Mouse (Mus musculus): ENCODE results near the gene Rnasek. TPM values are rescaled to one million over a fixed set of nuclear protein-coding genes. Genes with fewer than 3 reads are reported as not detected.

Rnasek gene
- polyA plus RNA-seq, 1 experiment from 2014 or later: 443 TPM

MicroRNAs within 50 kb of the gene (microRNA counts, 519-probe panel; counts per million panel counts)
- microRNA mmu-miR-195: not detected
- microRNA mmu-miR-497: 2,040 counts per million, percentile 31 among the panel's probes with 10 or more counts

Small RNA genes lying within 50 kb of the gene (microRNA-seq; reads per million reads assigned to microRNA genes)
- gene Mir195a (427 reads per million, percentile 68 among the genes with 10 or more reads in this experiment), gene Mir497 (not detected), gene Mir497b (not detected)

Other genes starting within 250 kb of the Rnasek start
- gene Gabarap, start 248.7 kb downstream of the Rnasek start, polyA plus RNA-seq (2015; fragmentation: Nextera tagmentation; extraction: Ambion mirVana): 576 and 581 TPM in 2 replicates
- 54.2 and 55.4 TPM in 2 replicates for gene Phf23, start 244.1 kb downstream of the Rnasek start, polyA plus RNA-seq (2015; fragmentation: Nextera tagmentation; extraction: Ambion mirVana)
- 21.0 and 25.4 TPM in 2 replicates for gene Dvl2, start 239.2 kb downstream of the Rnasek start, polyA plus RNA-seq (2015; fragmentation: Nextera tagmentation; extraction: Ambion mirVana)
- gene Acadvl, start 224.4 kb downstream of the Rnasek start, polyA plus RNA-seq (2015; fragmentation: Nextera tagmentation; extraction: Ambion mirVana): 66.6 and 69.1 TPM in 2 replicates
- gene Dlg4, start 222.9 kb downstream of the Rnasek start, polyA plus RNA-seq (2015; fragmentation: Nextera tagmentation; extraction: Ambion mirVana): 23.1 and 23.4 TPM in 2 replicates
- gene Asgr1, start 185.8 kb downstream of the Rnasek start, polyA plus RNA-seq (2015; fragmentation: Nextera tagmentation; extraction: Ambion mirVana): 3.9 and 4.4 TPM in 2 replicates
- gene Asgr2, start 147.2 kb downstream of the Rnasek start, polyA plus RNA-seq (2015; fragmentation: Nextera tagmentation; extraction: Ambion mirVana): not detected in 2 replicates
- gene Mgl2, start 109.5 kb downstream of the Rnasek start, polyA plus RNA-seq (2015; fragmentation: Nextera tagmentation; extraction: Ambion mirVana): 1.2 and 1.4 TPM in 2 replicates
- 1.0 and 1.2 TPM in 2 replicates for gene Clec10a, start 83.6 kb downstream of the Rnasek start, polyA plus RNA-seq (2015; fragmentation: Nextera tagmentation; extraction: Ambion mirVana)
- gene Slc16a11, start 27.1 kb downstream of the Rnasek start, polyA plus RNA-seq (2015; fragmentation: Nextera tagmentation; extraction: Ambion mirVana): 8.7 and 9.7 TPM in 2 replicates
- gene Slc16a13, start 18.8 kb downstream of the Rnasek start, polyA plus RNA-seq (2015; fragmentation: Nextera tagmentation; extraction: Ambion mirVana): 11.9 and 15.2 TPM in 2 replicates
- 5.1 and 6.6 TPM in 2 replicates for gene Bcl6b, start 10.0 kb downstream of the Rnasek start, polyA plus RNA-seq (2015; fragmentation: Nextera tagmentation; extraction: Ambion mirVana)
- 167 and 175 TPM in 2 replicates for gene 0610010K14Rik, start 1.9 kb downstream of the Rnasek start, polyA plus RNA-seq (2015; fragmentation: Nextera tagmentation; extraction: Ambion mirVana)
- 13.8 and 15.7 TPM in 2 replicates for gene Gm21988, start within 50 bp of the Rnasek start, polyA plus RNA-seq (2015; fragmentation: Nextera tagmentation; extraction: Ambion mirVana)
- 1.1 and 1.3 TPM in 2 replicates for gene Alox12, start 15.5 kb upstream of the Rnasek start, polyA plus RNA-seq (2015; fragmentation: Nextera tagmentation; extraction: Ambion mirVana)
- 0.09 and 0.14 TPM in 2 replicates for gene Alox12e, start 82.8 kb upstream of the Rnasek start, polyA plus RNA-seq (2015; fragmentation: Nextera tagmentation; extraction: Ambion mirVana)
- 0.06 TPM in 1 of 2 replicates, not detected in the other for gene Alox15, start 112.2 kb upstream of the Rnasek start, polyA plus RNA-seq (2015; fragmentation: Nextera tagmentation; extraction: Ambion mirVana)
- 31.7 and 37.0 TPM in 2 replicates for gene Pelp1, start 170.2 kb upstream of the Rnasek start, polyA plus RNA-seq (2015; fragmentation: Nextera tagmentation; extraction: Ambion mirVana)
- 54.9 and 55.6 TPM in 2 replicates for gene Arrb2, start 192.8 kb upstream of the Rnasek start, polyA plus RNA-seq (2015; fragmentation: Nextera tagmentation; extraction: Ambion mirVana)
- gene Med11, start 212.1 kb upstream of the Rnasek start, polyA plus RNA-seq (2015; fragmentation: Nextera tagmentation; extraction: Ambion mirVana): 42.9 and 46.3 TPM in 2 replicates
- 0.86 and 1.3 TPM in 2 replicates for gene Zmynd15, start 219.6 kb upstream of the Rnasek start, polyA plus RNA-seq (2015; fragmentation: Nextera tagmentation; extraction: Ambion mirVana)
- 6.0 and 7.3 TPM in 2 replicates for gene Cxcl16, start 220.1 kb upstream of the Rnasek start, polyA plus RNA-seq (2015; fragmentation: Nextera tagmentation; extraction: Ambion mirVana)